Mouse (Mus musculus) stomach, postnatal 0 days (tissue): ENCODE data around the gene Tbc1d24. TPM values are rescaled to one million over a fixed set of nuclear protein-coding genes. Genes with fewer than 3 reads are reported as not detected.

Experiments used
- ATAC-seq: fragments of 200-750 bp; cut with Nextera tagmentation; 2 replicates; pipeline ENCODE4 v1.8.0; 2017; ENCODE audit not compliant: low FRiP score, low TSS enrichment
- DNase-seq: peaks from one replicate; pipeline ENCODE4 v3.0.0-alpha.2; 2016; ENCODE audit warnings: low spot score
- H3K27ac ChIP-seq: fragments of 300-500 bp; sonication (generic); replicated peaks from 2 replicates; pipeline ENCODE4 v1.5.1; 2014; ENCODE audit warnings: mild to moderate bottlenecking, control low read depth
- H3K27me3 ChIP-seq: fragments of 300-500 bp; sonication (generic); 2 replicates; pipeline ENCODE4 v1.6.1; 2014; ENCODE audit warnings: low read length; ENCODE audit not compliant: control insufficient read depth, insufficient read depth
- H3K36me3 ChIP-seq: fragments of 300-500 bp; sonication (generic); 2 replicates; pipeline ENCODE4 v1.6.1; 2014; ENCODE audit warnings: low read length, mixed read lengths; ENCODE audit not compliant: control insufficient read depth, insufficient read depth
- H3K4me1 ChIP-seq: fragments of 300-500 bp; sonication (generic); replicated peaks from 2 replicates; pipeline ENCODE4 v1.6.1; 2014; ENCODE audit warnings: antibody characterized with exemption; ENCODE audit not compliant: control insufficient read depth, insufficient read depth
- H3K4me2 ChIP-seq: fragments of 300-500 bp; sonication (generic); replicated peaks from 2 replicates; pipeline ENCODE4 v1.6.1; 2014; ENCODE audit warnings: low read depth, mild to moderate bottlenecking, control low read depth, moderate library complexity
- H3K4me3 ChIP-seq: fragments of 300-500 bp; sonication (generic); 2 replicates; pipeline ENCODE4 v1.5.1; 2014; ENCODE audit warnings: low read depth, low read length, control low read depth
- H3K9ac ChIP-seq: fragments of 300-500 bp; sonication (generic); 2 replicates; pipeline ENCODE4 v1.6.1; 2014; ENCODE audit warnings: mild to moderate bottlenecking, low read length, control low read depth, mixed read lengths
- H3K9me3 ChIP-seq: fragments of 300-500 bp; sonication (generic); 2 replicates; pipeline ENCODE4 v1.6.1; 2016; ENCODE audit warnings: low read length; ENCODE audit not compliant: control insufficient read depth
- CTCF ChIP-seq: IDR thresholded peaks from 2 replicates; pipeline ENCODE4 v1.5.1; 2016; ENCODE audit warnings: antibody characterized with exemption, low read depth, mild to moderate bottlenecking, moderate library complexity
- EP300 ChIP-seq: optimal IDR thresholded peaks from 2 replicates; pipeline ENCODE3; 2016; ENCODE audit warnings: antibody characterized with exemption
- WGBS: fragments of 180-500 bp; shearing (Covaris S2); extraction: QIAGEN DNeasy Blood & Tissue Kit; methylation state at CpG from one replicate; pipeline ENCODE4 v1.1.7; 2014; 5-methylcytosine and 5-hydroxymethylcytosine counted together
- polyA plus RNA-seq: library from polyadenylated mRNA; unstranded; fragments of >200 nt; fragmentation: Nextera tagmentation; extraction: Ambion mirVana; gene quantifications from 2 replicates; pipeline ENCODE4 v1.2.1, GENCODE M21; 2015

Tbc1d24 gene
- polyA plus RNA-seq, 1 experiment from 2014 or later = 1.5 TPM

GRCm38 (mm10) chr17:24225851-24226250 is 20.5 kb upstream of the Tbc1d24 start:
- TF ChIP-seq CTCF (no peak), EP300 (no peak)
- no peak for DNase-seq

GRCm38 (mm10) chr17:24224741-24225140 is 19.4 kb upstream of the Tbc1d24 start:
- Histone ChIP-seq H3K4me3 (no peak overlapping the region), H3K36me3 (peaks cover 13% of the 10 kb centered on the region), H3K4me1 (peaks cover 7% of the 10 kb centered on the region), H3K27ac (no peak overlapping the region), H3K9me3 (no peaks in the 10 kb centered on the region), H3K4me2 (no peak overlapping the region), H3K27me3 (no peaks in the 10 kb centered on the region), H3K9ac (no peak overlapping the region)
- no peak for ATAC-seq
- TF ChIP-seq CTCF (no peak), EP300 (no peak)
- no peak for DNase-seq
- 82% methylated on average over 10 of the region's 10 CpGs for WGBS

More at GRCm38 (mm10) chr17:24225851-24226250, 20.5 kb upstream of the Tbc1d24 start:
- Histone ChIP-seq H3K4me3 (no peak overlapping the region), H3K27me3 (no peaks in the 10 kb centered on the region), H3K9ac (no peak overlapping the region), H3K36me3 (peaks cover 16% of the 10 kb centered on the region), H3K27ac (no peak overlapping the region), H3K4me1 (peaks cover 4% of the 10 kb centered on the region; the same call in 1 of the 2 replicates), H3K4me2 (no peak overlapping the region), H3K9me3 (no peaks in the 10 kb centered on the region)
- ATAC-seq = no peak
- WGBS = 93% methylated on average over 5 of the region's 5 CpGs

- Histone ChIP-seq H3K4me3 (no peak overlapping the region), H3K9me3 (no peaks in the 10 kb centered on the region), H3K4me2 (no peak overlapping the region), H3K27ac (no peak overlapping the region), H3K27me3 (no peaks in the 10 kb centered on the region), H3K36me3 (peaks cover 13% of the 10 kb centered on the region), H3K4me1 (peaks cover 9% of the 10 kb centered on the region), H3K9ac (no peak overlapping the region)
- TF ChIP-seq CTCF (no peak), EP300 (no peak)
- no peak for ATAC-seq
- no peak for DNase-seq
- WGBS = 81% methylated on average over 5 of the region's 5 CpGs
Measured at GRCm38 (mm10) chr17:24223513-24223912, 18.2 kb upstream of the Tbc1d24 start.

- Histone ChIP-seq H3K36me3 (peaks cover 13% of the 10 kb centered on the region), H3K9me3 (no peaks in the 10 kb centered on the region), H3K4me3 (no peak overlapping the region), H3K27me3 (no peaks in the 10 kb centered on the region), H3K4me2 (no peak overlapping the region), H3K9ac (no peak overlapping the region), H3K27ac (no peak overlapping the region), H3K4me1 (peaks cover 9% of the 10 kb centered on the region)
- DNase-seq (no peak), ATAC-seq (no peak)
- TF ChIP-seq EP300 = no peak
- no peak for TF ChIP-seq CTCF
- WGBS = 75% methylated on average over 6 of the region's 6 CpGs
Measured at GRCm38 (mm10) chr17:24222653-24223052, 17.3 kb upstream of the Tbc1d24 start.

- 3% methylated on average over 41 of the region's 41 CpGs for WGBS
Measured at GRCm38 (mm10) chr17:24220435-24221411, 15.4 kb upstream of the Tbc1d24 start, which contains the start of gene Tedc2. Gene Tedc2 (minus strand): TSS chr17:24220851.

GRCm38 (mm10) chr17:24216836-24217235 is 11.5 kb upstream of the Tbc1d24 start:
- WGBS = 81% methylated on average over 4 of the region's 4 CpGs
- DNase-seq (peak; percentile 40), ATAC-seq (no peak)
- H3K9ac ChIP-seq = no peak overlapping the region
- no peaks in the 10 kb centered on the region for H3K36me3 ChIP-seq
- TF ChIP-seq CTCF (no peak), EP300 (no peak)
- no peak overlapping the region for H3K4me2 ChIP-seq
- H3K27ac ChIP-seq = no peak overlapping the region
- H3K4me3 ChIP-seq = no peak overlapping the region
- H3K4me1 ChIP-seq = peaks cover 12% of the 10 kb centered on the region
- H3K9me3 ChIP-seq = no peaks in the 10 kb centered on the region
- H3K27me3 ChIP-seq = no peaks in the 10 kb centered on the region

More at GRCm38 (mm10) chr17:24220435-24221411, 15.4 kb upstream of the Tbc1d24 start, which contains the start of gene Tedc2:
- H3K4me3 ChIP-seq = peak within 1 kb of the TSS; percentile 74
- H3K9ac ChIP-seq = peak within 1 kb of the TSS; percentile 79
- no peaks in the 10 kb centered on the region for H3K27me3 ChIP-seq
- H3K27ac ChIP-seq = peak within 1 kb of the TSS; percentile 77
- H3K4me1 ChIP-seq = peaks cover 9% of the 10 kb centered on the region
- TF ChIP-seq EP300 (no peak), CTCF (no peak)
- H3K4me2 ChIP-seq = peak within 1 kb of the TSS; percentile 90
- peak; percentile 93 for ATAC-seq
- H3K36me3 ChIP-seq = peaks cover 9% of the 10 kb centered on the region; the same call in 1 of the 2 replicates
- peak; percentile 94 for DNase-seq
- H3K9me3 ChIP-seq = no peaks in the 10 kb centered on the region
